Mouse (Mus musculus) thymus, adult 2 months (tissue): ENCODE measurements around the gene Zcchc13.

Experiments used
- CTCF ChIP-seq: fragments of 200-500 bp; IDR thresholded peaks from 2 replicates; pipeline ENCODE4 v1.5.1; 2012; ENCODE audit warnings: mild to moderate bottlenecking, control low read depth, low read length, moderate library complexity, borderline replicate concordance; ENCODE audit not compliant: control insufficient read depth, poor library complexity, insufficient read depth; ENCODE audit errors: extremely low read depth
- POLR2A ChIP-seq: fragments of 200-500 bp; IDR thresholded peaks from 2 replicates; pipeline ENCODE4 v1.6.1; 2012; ENCODE audit warnings: mild to moderate bottlenecking, low read length, control low read depth, moderate library complexity; ENCODE audit not compliant: control insufficient read depth, poor library complexity, insufficient read depth; ENCODE audit errors: extremely low read depth

DNA sequence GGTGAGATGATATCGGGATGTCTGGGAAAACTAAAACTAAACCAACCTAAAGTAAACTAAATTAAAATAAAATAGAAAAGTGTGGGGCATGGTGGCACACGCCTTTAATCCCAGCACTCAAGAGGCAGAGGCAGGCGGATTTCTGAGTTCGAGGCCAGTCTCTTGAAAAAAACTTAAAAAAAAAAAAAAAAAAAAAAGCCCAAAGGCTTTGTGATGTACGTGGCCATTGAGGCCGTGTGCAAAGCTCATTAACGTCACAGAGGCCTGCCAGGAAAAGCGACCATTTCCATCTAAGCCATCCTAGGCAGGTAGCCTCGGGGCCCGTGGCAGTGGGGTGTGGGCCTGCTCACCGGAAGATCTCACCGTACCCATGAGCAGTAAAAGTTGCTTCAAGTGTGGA is at the start of gene Zcchc13:
- no peak for TF ChIP-seq CTCF
- no peak for TF ChIP-seq POLR2A
